Mouse (Mus musculus) limb, embryonic 10.5 days (tissue): ENCODE measurements around the gene Atg5. TPM values are rescaled to one million over a fixed set of nuclear protein-coding genes. Genes with fewer than 3 reads are reported as not detected.
A peak's percentile ranks its signal among the peaks of the same experiment; 100 is the strongest.
"Not testable (repeated sequence)": the region's sequence is repeated elsewhere in the genome, so short reads cannot be mapped to it uniquely, and the experiment has no call there.

Experiments used
- DNase-seq: peaks from one replicate; pipeline ENCODE4 v3.0.0-alpha.2; 2017; ENCODE audit warnings: low spot score
- H3K27ac ChIP-seq: fragments of 300-500 bp; sonication (generic); 2 replicates; pipeline ENCODE4 v1.5.1; 2016; ENCODE audit warnings: mild to moderate bottlenecking
- H3K27me3 ChIP-seq: fragments of 300-500 bp; sonication (generic); 2 replicates; pipeline ENCODE4 v1.6.1; 2016; ENCODE audit warnings: low read depth, mild to moderate bottlenecking; ENCODE audit not compliant: poor library complexity, severe bottlenecking
- H3K36me3 ChIP-seq: fragments of 300-500 bp; sonication (generic); 2 replicates; pipeline ENCODE4 v1.6.1; 2016; ENCODE audit warnings: mild to moderate bottlenecking, moderate library complexity
- H3K4me1 ChIP-seq: fragments of 300-500 bp; sonication (generic); 2 replicates; pipeline ENCODE4 v1.6.1; 2016
- H3K4me3 ChIP-seq: fragments of 300-500 bp; sonication (generic); 2 replicates; pipeline ENCODE4 v1.5.1; 2016; ENCODE audit warnings: mild to moderate bottlenecking, moderate library complexity
- H3K9me3 ChIP-seq: fragments of 300-500 bp; sonication (generic); replicated peaks from 2 replicates; pipeline ENCODE4 v1.6.1; 2016; ENCODE audit warnings: mild to moderate bottlenecking
- WGBS: fragments of 180-500 bp; shearing (Covaris S2); methylation state at CpG from one replicate; pipeline ENCODE4 v1.1.7; 2016; 5-methylcytosine and 5-hydroxymethylcytosine counted together
- polyA plus RNA-seq: library from polyadenylated mRNA; unstranded; fragments of >200 nt; fragmentation: Nextera tagmentation; extraction: Ambion mirVana; gene quantifications from 2 replicates; pipeline ENCODE4 v1.2.1, GENCODE M21; 2016

Atg5 gene
- polyA plus RNA-seq, 1 experiment from 2014 or later, result 58.5 TPM

DNA sequence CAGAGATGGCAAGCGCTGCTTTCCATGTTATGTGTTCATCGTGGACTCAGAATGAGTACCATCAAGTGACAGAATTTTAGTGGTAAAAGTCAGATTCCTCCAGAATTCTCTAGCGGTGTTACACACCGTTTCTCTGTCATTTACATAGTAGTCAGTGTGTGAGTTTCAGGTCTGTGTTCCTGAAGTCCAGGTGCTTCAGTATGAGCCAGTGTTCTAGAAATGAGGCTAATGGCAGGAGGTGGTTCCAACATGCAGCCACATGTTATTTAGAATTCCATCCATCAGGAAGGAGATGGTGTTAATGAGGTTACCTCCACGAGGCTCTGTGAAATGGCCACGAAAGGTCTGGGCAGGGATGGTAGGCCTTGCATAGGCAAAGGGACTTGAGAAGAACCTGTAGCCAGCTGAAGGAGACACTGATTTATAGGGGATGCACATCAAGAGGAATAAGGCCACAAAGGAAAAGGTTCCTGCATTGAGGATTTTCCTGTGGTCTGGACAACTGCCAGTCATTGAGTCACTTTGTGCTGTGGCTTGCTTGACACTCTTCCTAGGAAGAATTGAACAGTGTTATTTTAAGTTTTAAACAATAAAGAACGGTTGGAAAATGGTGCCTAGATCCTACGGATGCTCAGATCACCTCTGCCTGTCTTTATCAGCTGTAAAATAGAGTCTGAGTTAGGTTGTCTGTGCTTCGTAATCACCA, 55.1 kb downstream of the Atg5 start:
- peak overlapping the region; percentile 80 for H3K27ac ChIP-seq
- H3K9me3 ChIP-seq, result no peaks in the 10 kb centered on the region
- H3K4me3 ChIP-seq, result no peak overlapping the region
- no peaks in the 10 kb centered on the region for H3K27me3 ChIP-seq
- DNase-seq, result no peak
- H3K4me1 ChIP-seq, result peaks cover 29% of the 10 kb centered on the region
- H3K36me3 ChIP-seq, result peaks cover 21% of the 10 kb centered on the region
- 90% methylated on average over 9 of the region's 9 CpGs for WGBS

DNA sequence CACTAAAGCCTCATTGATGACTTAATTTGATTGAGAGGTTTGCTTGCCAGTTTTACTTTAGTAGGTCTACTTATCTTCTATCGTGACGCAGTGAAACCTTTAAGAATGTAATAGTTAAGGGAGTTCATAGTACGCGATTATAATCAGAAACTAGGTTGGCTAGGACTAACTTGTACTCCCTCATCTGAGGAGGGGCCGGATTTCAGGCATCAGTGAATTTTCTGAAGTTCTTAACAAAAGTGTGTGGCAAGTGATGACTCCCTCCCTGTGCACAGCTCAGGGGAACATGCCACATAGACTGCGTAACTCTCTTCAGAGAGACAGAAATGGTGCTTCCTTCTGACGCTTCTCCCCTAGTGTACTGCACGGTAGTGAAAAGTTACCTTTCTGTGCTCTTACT, 55.7 kb downstream of the Atg5 start:
- Histone ChIP-seq H3K36me3 (peaks cover 18% of the 10 kb centered on the region), H3K9me3 (no peaks in the 10 kb centered on the region), H3K4me1 (peaks cover 29% of the 10 kb centered on the region), H3K27ac (no peak overlapping the region), H3K27me3 (no peaks in the 10 kb centered on the region), H3K4me3 (no peak overlapping the region)
- 92% methylated on average over 8 of the region's 8 CpGs for WGBS
- no peak for DNase-seq

DNA sequence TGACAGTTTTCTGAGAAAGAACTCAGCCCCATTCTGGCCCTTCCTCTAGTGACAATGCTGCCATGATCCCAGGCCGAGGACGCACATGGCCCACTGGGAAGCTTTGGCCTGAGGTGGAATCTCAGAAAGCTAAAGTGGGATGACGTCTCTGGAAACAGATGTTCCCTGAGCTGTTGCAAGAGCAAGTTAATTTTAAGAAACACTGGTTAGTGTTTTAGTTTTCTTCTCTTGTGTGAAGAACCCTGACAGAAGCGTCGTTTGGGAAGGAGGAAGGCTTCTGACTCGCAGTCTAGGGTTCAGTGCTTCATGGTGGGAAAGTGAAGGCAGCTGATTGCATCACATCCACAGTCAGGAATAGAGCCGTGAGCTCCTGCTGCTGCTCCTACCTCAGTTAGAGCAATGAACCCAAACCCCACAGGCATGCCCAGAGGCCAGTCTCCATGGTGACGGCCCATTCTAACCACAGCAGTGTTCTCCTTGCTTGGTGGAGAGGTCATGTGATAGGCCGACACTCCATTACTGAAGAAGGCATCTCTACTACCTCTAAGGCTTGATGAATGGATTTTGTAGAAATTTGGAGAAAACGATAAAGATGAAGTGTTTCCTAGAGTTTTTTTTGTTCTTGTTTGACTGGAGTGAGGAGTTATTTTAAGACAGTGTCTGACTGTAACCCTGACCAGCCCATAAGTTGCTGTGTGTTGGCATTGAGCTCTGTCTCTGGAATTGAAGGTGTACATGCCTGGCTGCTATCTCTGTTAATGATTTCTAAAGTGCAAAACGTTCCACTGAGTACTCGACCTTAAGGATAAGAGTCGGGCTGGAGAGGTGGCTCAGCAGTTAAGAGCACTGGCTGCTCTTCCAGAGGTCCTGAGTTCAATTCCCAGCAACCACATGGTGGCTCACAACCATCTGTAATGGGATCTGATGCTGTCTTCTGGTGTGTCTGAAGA, 57.7 kb downstream of the Atg5 start:
- peaks cover 11% of the 10 kb centered on the region for H3K36me3 ChIP-seq
- whole genome bisulfite sequencing, result 82% methylated on average over 13 of the region's 13 CpGs
- H3K4me3 ChIP-seq, result no peak overlapping the region
- H3K4me1 ChIP-seq, result peaks cover 29% of the 10 kb centered on the region
- H3K27me3 ChIP-seq, result no peaks in the 10 kb centered on the region
- no peaks in the 10 kb centered on the region for H3K9me3 ChIP-seq
- H3K27ac ChIP-seq, result no peak overlapping the region
- DNase-seq, result no peak

DNA sequence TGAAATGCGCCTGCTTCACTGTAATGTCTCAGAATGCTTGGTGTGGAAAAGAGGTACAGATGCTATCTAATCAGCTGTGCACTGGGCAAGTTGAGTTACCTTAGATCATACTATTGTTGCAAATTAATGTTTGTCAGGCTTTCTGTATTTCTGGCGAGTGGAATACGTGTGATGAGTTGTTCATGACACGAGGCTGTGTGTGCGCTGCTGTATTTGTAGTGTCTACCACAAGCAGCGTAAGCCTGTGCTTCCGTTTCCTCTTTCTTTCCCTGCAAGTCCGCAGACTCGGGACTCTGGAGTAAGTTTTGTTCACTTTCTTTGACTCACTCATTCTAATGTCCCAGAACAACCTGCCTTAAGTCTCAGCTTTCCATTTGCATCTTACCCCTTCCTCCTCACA, 58.9 kb downstream of the Atg5 start:
- H3K9me3 ChIP-seq, result no peaks in the 10 kb centered on the region
- H3K27ac ChIP-seq, result no peak overlapping the region
- no peaks in the 10 kb centered on the region for H3K27me3 ChIP-seq
- H3K36me3 ChIP-seq, result peaks cover 5% of the 10 kb centered on the region; the same call in 1 of the 2 replicates
- WGBS, result 94% methylated on average over 9 of the region's 9 CpGs
- no peak overlapping the region for H3K4me3 ChIP-seq
- DNase-seq, result no peak
- peaks cover 20% of the 10 kb centered on the region for H3K4me1 ChIP-seq

DNA sequence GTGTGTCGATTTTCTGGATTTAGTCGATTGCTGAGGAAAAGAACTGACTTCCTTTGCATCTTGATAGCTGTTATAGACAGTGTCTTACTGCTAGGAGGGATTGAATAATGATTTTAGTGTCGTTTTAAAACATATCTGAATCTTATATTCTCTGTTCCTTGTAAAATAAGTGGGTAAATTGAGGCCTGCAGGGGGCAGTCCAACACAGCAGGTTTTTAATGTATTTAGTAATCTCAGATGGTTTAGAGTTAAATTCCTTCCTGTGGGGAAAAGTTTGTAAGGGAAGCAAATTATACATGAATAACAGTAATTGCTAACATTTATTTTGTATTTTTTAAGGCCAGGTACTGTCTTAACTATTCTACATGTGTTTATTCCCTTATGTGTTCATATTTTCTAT, 60.2 kb downstream of the Atg5 start:
- no peaks in the 10 kb centered on the region for H3K27me3 ChIP-seq
- H3K27ac ChIP-seq, result no peak overlapping the region
- H3K4me3 ChIP-seq, result no peak overlapping the region
- no peaks in the 10 kb centered on the region for H3K9me3 ChIP-seq
- DNase-seq, result peak; percentile 48
- H3K4me1 ChIP-seq, result peaks cover 8% of the 10 kb centered on the region
- 71% methylated on average over 3 of the region's 3 CpGs for WGBS
- H3K36me3 ChIP-seq, result peaks cover 5% of the 10 kb centered on the region; the same call in 1 of the 2 replicates

DNA sequence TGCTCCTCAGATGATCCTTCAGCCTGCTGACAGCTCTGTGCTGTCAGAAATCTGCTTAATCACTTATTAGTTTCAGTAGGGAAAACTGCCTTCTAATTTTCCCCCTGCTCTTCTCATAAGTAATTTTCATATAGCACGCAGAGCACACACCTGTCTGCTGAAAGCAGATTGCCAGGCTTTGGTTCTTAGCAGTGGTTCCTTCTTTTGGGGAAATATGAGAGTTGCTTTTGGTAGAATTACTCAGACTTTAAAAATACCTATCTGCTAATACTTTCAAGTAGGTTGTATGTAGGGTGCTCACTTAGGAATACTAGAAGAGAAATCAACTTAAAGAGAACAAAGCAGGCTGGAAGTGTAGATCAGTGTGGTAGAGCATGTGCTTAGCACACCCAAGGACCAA, 62.6 kb downstream of the Atg5 start:
- peaks cover 6% of the 10 kb centered on the region for H3K36me3 ChIP-seq
- H3K27me3 ChIP-seq, result no peaks in the 10 kb centered on the region
- H3K4me1 ChIP-seq, result 0 out of 2 replicates have a peak, but pooled peaks cover 4% of the 10 kb centered on the region
- 92% methylated on average over 1 of the region's 1 CpGs for WGBS
- H3K4me3 ChIP-seq, result no peak overlapping the region
- no peak overlapping the region for H3K27ac ChIP-seq
- H3K9me3 ChIP-seq, result no peaks in the 10 kb centered on the region
- DNase-seq, result no peak

DNA sequence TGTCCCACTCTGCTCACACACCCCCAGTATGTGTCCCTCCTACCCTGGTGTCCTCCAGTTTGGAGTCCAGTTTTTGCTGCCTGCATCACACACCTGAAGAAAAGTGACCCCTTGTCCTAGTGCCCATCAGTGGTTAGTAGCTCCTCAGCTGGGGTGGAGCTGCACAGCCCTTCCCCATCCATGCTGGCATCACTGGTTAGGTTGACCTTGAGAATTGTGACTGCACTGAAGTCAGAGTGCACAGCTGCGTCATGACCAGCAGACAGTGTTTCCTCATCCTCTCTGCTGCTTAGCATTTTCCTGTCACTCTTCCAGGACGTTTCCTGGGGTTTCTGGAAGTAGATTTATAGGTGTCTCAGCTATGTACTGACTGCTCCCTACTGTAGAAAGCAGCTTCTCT, 63.3 kb downstream of the Atg5 start:
- H3K36me3 ChIP-seq, result peaks cover 11% of the 10 kb centered on the region
- WGBS, result 70% methylated on average over 2 of the region's 2 CpGs
- H3K9me3 ChIP-seq, result no peaks in the 10 kb centered on the region
- no peaks in the 10 kb centered on the region for H3K27me3 ChIP-seq
- H3K4me3 ChIP-seq, result no peak overlapping the region
- H3K4me1 ChIP-seq, result peaks cover 6% of the 10 kb centered on the region; the same call in 1 of the 2 replicates
- no peak overlapping the region for H3K27ac ChIP-seq
- no peak for DNase-seq

DNA sequence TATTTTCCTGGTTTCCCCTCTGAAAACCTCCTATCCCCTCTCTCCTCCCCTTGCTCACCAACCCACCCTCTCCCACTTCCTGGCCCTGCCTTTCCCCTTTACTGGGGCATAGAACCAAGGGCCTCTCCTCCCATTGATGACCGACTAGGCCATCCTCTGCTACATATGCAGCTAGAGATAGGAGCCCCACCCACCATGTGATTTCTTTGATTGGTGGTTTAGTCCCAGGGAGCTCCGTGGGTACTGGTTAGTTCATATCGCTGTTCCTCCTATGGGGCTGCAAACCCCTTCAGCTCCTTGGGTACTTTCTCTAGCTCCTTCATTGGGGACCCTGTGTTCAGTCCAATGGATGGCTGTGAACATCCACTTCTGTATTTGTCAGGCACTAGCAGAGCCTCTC, 64.5 kb downstream of the Atg5 start:
- not testable (repeated sequence) for H3K4me3 ChIP-seq, DNase-seq, H3K27me3 ChIP-seq, H3K9me3 ChIP-seq, H3K4me1 ChIP-seq, H3K27ac ChIP-seq
- WGBS, result 94% methylated on average over 3 of the region's 3 CpGs
- H3K36me3 ChIP-seq, result peaks cover 13% of the 10 kb centered on the region

DNA sequence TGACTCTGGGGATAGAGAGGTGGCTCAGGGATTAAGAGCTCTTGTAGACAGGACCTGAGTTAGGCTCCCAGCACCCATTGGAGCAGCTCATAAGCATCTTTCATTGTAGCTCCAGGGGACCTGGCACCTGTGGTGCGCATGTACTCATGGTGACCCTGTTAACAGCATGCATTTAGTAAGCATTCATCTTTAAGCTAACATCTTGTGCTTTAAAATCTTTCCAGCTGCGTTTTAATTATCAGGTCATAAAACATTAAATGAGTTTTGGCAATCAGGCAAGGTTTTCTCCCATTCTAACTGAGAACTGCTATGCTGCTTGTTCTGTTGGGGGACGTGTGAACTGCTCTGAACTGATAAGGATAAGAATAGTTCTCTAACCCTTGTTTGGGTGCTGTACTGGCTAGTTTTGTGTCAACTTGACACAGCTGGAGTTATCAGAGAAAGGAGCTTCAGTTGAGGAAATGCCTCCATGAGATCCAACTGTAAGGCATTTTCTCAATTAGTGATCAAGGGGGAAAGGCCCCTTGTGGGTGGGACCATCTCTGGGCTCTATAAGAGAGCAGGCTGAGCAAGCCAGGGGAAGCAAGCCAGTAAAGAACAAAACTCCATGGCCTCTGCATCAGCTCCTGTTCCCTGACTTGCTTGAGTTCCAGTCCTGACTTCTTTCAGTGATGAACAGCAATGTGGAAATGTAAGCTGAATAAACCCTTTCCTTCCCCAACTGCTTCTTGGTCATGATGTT, 68.7 kb downstream of the Atg5 start:
- H3K9me3 ChIP-seq, H3K4me3 ChIP-seq, H3K4me1 ChIP-seq, DNase-seq, H3K27me3 ChIP-seq, H3K27ac ChIP-seq: not testable (repeated sequence)
- WGBS, result 77% methylated on average over 3 of the region's 3 CpGs
- peaks cover 13% of the 10 kb centered on the region for H3K36me3 ChIP-seq

DNA sequence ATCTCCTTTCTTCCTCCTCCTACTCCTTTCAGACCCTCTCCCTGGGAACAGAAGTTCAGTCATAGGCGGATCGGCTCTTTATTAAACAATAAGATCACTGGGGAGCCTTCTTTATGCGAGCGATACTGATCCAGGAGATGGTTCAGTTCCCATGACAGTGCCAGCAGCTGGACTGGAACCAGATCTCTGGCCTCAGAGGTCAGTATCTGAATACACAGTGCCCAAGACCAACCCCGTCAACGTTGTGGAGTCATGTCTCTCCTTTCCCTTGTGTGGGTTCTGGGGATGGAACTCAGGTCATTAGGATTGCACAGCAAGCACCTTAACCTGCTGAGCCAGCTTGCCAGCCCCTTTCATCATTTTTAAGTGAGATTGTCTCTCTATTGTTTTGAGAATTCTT, 70.4 kb downstream of the Atg5 start:
- DNase-seq, result no peak
- WGBS, result 94% methylated on average over 6 of the region's 6 CpGs
- Histone ChIP-seq H3K36me3 (peaks cover 16% of the 10 kb centered on the region), H3K4me1 (peaks cover 10% of the 10 kb centered on the region; the same call in 1 of the 2 replicates), H3K27me3 (peaks cover 4% of the 10 kb centered on the region; the same call in 1 of the 2 replicates), H3K4me3 (no peak overlapping the region), H3K27ac (no peak overlapping the region), H3K9me3 (no peaks in the 10 kb centered on the region)

DNA sequence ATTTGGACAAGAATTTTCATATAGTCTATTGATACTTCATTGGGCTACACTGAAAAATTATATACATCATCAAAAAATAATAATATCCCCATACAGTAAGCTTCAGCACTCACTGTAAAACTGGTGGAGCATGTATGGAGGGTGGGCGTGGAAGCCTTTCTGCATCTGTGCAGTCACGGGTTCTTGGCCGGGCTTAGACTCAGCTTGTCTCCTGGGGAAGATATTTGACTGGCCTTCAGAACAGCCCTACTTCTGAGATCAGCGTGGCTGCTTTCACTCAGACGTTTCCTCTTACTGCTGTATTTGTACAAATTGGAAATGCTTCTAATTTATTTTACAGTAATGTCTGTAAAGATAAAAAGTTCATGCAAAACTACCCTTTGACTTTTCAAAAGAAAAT, 71.2 kb downstream of the Atg5 start:
- 80% methylated on average over 5 of the region's 5 CpGs for WGBS
- Histone ChIP-seq H3K36me3 (peaks cover 16% of the 10 kb centered on the region), H3K27me3 (peaks cover 4% of the 10 kb centered on the region; the same call in 1 of the 2 replicates), H3K4me1 (peaks cover 10% of the 10 kb centered on the region; the same call in 1 of the 2 replicates), H3K9me3 (no peaks in the 10 kb centered on the region), H3K4me3 (no peak overlapping the region), H3K27ac (no peak overlapping the region)
- no peak for DNase-seq

DNA sequence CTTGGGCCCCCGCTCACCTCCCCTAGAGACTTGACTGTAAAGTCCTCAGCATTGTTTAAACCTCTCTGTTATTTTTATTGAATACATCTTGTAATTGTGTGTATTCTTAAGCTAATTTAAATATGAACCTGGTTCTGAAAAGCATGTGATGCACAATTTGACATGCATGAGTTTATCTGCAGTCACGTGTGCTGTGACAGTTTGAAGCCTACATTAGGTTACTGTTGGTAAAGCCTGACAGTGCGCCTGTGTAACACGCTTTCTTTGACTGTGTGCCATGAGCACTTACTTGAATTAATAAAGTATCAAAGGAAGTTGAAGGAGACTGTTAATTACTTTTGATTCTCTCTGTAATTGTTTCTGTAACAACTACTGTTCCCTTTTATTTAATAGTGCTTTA, 72.8 kb downstream of the Atg5 start:
- Histone ChIP-seq H3K4me3 (no peak overlapping the region), H3K27me3 (peaks cover 4% of the 10 kb centered on the region; the same call in 1 of the 2 replicates), H3K27ac (no peak overlapping the region), H3K9me3 (no peaks in the 10 kb centered on the region), H3K4me1 (peaks cover 6% of the 10 kb centered on the region; the same call in 1 of the 2 replicates), H3K36me3 (peaks cover 9% of the 10 kb centered on the region)
- 93% methylated on average over 4 of the region's 4 CpGs for WGBS
- DNase-seq, result no peak
